Mouse (Mus musculus): Measurements from ENCODE around the gene Vegfb.

GRCm38 (mm10) chr19:6943709-6944108, 43.7 kb downstream of the Vegfb start:
- TF ChIP-seq CTCF (IDR thresholded peaks at IDR 0.05; ENCODE audit: low read depth) = no peak
- TF ChIP-seq EP300 (IDR thresholded peaks at IDR 0.05; ENCODE audit: low read depth) = no peak
